Mouse (Mus musculus) 416B (cell line): ENCODE data around the gene Syn3.

ENCODE experiments used
- DNase-seq: peaks from one replicate; pipeline ENCODE4 v3.0.0; 2011; ENCODE audit warnings: low read depth

Gene Syn3

DNA sequence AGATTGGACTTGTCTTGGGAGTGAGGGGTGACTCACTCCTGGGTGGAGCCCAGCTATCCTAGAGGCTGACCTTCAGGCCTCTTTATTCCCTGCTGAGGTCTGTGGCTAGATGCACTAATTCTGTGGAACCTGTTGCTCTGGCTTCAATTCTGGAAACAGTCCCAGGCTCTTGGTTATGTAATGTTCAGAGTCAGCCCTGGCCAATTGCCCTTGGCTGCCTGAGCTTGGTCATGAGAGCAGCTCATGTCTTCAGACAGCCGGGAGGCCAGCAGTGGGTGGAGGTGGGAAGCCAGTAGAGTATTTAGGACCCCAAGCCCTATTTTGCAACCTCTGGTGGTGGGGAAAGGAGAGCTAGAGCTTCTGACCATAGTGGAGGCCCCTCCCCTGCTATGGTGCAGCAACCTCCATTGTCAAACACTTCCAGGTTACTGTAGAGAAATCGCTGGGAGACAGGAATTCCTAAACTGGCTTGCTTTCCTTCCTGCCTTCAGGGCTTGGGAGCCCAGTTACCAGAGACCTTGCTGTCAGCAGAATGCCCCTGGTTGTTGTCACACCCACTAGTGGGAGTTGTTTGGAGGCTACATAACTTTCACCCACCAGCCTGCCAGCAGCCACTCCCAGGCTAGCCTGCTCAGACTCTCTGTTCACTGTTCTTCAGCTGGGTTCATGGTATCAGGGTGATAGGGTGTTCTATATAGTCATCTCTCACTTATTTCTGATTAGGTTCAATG lies 158.9 kb downstream of the Syn3 start:
- peak; percentile 1 for DNase-seq

- DNase-seq = no peak
Observed at GRCm38 (mm10) chr10:86339121-86339520, 159.6 kb downstream of the Syn3 start.

DNA sequence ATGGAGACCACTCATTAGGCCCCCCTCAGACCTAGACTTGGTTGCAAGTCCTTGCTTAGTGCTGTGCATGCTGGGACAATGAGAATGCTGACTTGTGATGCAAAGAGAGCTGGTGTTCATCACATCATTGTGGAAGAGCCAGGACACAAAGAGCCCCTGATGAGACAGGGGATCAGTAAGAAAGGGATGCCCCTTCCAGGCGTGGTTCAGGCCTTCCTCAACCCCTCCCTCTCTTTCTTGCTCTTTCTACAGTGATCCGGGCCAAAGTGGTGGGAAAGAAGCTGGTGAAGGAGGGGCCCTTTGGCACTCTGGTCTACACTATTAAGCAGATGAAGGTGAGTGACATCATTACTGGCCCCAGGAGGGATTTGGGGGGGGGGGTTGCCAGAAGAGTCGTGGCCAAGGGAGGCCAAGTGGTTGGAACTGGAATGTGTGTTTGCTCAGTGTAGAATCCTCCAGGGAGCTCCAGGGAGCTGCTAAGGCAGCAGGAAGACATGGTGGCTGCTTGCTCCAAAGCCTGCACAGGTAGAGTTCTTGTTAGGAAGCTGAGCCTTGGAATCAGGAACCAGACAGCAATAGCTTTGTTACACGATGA lies 160.5 kb downstream of the Syn3 start:
- DNase-seq = no peak

GRCm38 (mm10) chr10:86337239-86337638 lies 161.5 kb downstream of the Syn3 start:
- DNase-seq = no peak

GRCm38 (mm10) chr10:86336506-86336905 lies 162.2 kb downstream of the Syn3 start:
- DNase-seq = peak; percentile 4

GRCm38 (mm10) chr10:86334581-86334980 lies 164.1 kb downstream of the Syn3 start:
- DNase-seq = no peak

GRCm38 (mm10) chr10:86332942-86333341 lies 165.8 kb downstream of the Syn3 start:
- no peak for DNase-seq

DNA sequence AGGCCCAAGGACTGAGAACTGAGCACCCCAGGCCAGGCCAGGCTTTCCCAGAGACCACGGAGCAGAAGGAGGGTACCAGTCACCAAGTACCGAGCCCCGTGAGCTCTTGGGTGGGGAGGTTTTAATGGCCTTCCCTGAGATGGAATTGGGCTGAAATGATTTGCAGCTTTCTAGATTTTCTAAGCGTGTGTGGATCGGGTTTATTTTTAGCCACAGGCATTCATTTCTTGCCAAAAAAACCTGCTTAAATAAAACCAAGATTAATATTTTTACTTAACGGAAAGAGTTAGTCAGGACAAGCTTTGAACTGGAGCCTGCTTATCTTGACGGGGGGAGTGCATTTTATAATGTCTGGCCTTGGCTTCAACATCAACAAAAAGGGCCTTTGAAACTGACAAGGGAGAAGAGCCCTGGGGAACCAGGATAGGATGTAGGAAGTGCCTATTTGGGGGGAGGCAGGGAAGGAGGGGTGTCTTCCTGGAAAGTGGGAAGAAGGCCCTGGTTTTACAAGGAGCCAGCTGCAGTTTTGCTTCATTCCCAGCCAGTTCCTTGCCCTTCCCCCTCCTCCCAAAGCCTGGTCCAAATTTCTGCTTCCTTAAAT lies 166.9 kb downstream of the Syn3 start:
- DNase-seq = no peak

GRCm38 (mm10) chr10:86330993-86331680 lies 167.6 kb downstream of the Syn3 start:
- DNase-seq = no peak

DNA sequence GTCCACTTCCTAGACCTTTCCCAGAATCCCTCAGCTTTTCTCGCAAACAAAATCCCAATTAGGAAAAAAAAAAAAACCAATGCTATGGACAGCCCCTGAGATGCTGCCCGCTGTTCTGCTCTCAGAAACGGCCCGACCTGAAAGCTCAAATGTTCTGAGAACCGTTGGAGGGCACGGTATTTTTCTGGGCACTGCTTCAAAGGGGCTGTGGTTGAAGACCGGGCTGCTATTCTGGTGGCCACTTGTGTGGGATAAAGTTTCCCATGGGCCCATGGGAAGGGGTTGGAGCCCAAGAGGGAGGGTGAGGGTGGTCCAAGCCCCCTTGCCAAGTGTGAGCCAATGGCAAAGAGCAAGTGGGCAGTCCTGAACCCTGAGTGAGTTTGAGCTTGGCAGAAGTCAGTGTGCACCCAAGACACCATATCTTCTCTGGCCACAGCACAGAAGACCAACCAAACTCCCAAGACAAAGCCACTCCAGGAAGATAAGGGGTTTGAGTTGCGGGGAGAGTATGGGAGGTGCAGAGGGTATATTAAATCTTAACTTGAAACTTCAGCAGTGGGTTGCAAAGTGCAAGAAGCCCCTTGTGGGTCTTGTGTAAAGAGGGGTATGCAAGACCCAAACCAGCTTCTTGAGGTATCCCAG lies 169.3 kb downstream of the Syn3 start:
- no peak for DNase-seq

GRCm38 (mm10) chr10:86328691-86329090 lies 170.0 kb downstream of the Syn3 start:
- no peak for DNase-seq

DNA sequence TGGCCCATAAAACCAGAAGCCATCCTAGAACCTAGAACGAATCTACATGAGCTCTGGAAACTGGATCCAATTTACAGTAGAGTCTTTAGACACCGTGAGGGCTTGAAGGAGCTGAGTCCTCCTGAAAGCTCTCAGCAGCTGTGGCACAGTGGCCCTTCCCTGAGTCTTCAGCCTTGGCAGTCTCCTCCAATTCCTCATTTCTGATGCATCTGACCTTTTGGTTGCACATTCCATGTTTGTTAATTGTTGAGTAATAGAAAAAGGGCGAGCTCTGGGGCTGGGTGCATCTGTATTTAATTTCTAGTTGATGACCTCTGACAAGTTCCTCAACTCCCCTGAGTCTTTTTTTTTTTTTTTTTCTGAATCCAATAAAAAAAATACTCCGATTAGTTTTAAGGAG lies 170.6 kb downstream of the Syn3 start:
- DNase-seq = no peak

- no peak for DNase-seq
Observed at GRCm38 (mm10) chr10:86325272-86325671, 173.4 kb downstream of the Syn3 start.

DNA sequence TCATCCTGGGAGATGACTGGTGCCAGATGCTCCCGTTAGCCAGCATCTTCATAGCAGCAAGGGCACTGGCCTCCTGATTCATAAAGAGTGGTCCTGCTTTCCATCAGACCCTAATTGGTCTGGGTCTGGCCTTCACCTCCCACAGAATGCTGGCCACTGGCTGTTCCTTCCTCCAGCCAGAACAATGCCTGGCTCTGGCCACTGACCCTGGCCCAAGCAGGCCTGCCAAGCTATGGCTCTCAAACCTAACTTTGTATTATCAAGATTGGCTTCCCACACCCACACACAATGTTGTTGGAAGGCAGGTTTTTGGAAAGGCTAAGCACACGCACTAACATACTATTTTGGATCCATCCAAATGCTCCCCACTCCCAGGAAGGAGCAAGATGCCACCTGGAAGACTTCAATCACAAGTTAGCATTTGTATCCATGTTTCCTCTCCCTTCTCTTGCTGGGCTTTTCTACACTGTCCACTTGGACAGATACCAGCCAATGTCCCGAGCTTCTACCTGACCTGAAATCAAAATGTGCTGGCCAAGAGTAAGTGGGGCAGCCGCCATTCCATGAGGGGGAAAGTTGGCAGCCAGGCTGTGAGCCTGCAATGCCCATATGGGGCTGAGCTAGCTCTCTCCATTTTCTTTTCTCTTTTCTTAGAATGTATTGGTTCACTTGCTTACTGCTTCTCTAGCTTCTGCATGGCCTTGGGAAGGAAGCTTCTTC lies 175.3 kb downstream of the Syn3 start:
- no peak for DNase-seq

- DNase-seq = no peak
Observed at GRCm38 (mm10) chr10:86322006-86322405, 176.7 kb downstream of the Syn3 start.

- DNase-seq = no peak
Observed at GRCm38 (mm10) chr10:86321194-86321593, 177.5 kb downstream of the Syn3 start.

- no peak for DNase-seq
Observed at GRCm38 (mm10) chr10:86320204-86320603, 178.5 kb downstream of the Syn3 start.

DNA sequence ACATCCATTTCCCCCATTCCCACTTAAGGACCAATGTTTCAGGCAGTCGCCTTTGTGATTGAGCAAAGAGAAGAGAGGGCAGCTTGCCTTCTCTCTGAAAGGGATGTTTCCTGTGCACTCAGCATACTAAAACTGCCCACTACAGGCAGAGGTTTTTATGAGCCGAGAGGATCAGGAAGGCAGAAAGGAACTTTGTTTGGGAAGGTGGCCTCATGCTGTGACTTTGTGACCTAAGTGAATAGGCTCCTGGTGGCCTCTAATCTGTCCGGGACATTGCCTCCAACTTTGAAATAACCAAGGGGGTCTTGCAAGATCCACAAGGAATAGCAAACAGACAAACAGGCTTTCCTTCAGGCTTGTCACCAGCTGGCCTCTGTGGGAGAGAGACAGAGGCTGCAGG lies 179.2 kb downstream of the Syn3 start:
- DNase-seq = no peak

- no peak for DNase-seq
Observed at GRCm38 (mm10) chr10:86318552-86319140, 180.1 kb downstream of the Syn3 start.

DNA sequence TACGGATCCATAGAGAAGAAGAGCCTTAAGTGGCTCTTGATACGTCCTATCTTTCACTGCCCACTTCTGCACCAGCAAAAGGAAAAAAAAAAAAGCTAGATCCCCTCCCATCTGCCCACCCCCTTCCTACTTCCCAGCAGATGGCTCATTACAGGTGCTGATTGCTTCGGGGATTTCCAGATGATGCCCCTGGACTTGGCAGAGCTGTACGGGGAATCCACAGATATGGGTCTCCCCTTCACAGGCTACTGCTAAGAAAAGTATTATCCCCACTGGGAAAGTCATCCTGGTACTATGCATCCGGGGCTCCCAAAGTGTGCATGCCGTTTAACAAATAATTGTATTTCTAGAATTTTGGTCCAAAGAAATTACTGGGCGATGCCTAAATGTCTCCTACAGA lies 181.1 kb downstream of the Syn3 start:
- no peak for DNase-seq

DNA sequence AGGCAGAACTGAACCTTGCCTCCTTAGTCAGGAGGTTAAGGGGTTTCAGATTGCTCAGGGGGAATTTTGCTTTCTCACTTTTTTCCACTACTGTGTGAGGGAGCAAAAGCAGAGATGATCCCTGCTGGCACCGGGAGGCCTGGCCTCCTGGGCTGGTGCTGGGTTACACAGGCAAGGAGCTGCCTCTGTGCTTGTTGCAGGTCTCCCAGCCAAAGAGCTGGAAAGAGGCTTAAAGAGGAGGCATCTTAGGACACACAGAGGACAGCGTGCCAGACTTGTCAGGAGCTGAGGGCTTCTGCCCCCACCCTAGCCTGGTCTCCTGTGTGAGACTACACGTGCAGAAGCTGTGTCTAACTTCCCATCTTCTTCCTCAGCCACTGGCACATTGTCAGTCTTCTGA lies 183.2 kb downstream of the Syn3 start:
- DNase-seq = no peak
